Mouse (Mus musculus): ENCODE data around the gene Rassf7.
A peak's percentile ranks its signal among the peaks of the same experiment; 100 is the strongest.

Rassf7 gene

GRCm38 (mm10) chr7:141215101-141215879, at the start of gene Rassf7:
TSS of gene Rassf7 (plus strand) at chr7:141215860.
- DNase-seq (ENCODE audit: low read depth): peak; percentile 96

GRCm38 (mm10) chr7:141167901-141168517, 47.7 kb upstream of the Rassf7 start:
- DNase-seq (ENCODE audit: low read depth): no peak

GRCm38 (mm10) chr7:141168518-141168953, 47.1 kb upstream of the Rassf7 start:
- DNase-seq (ENCODE audit: low read depth): peak; percentile 78

GRCm38 (mm10) chr7:141169300-141169699, 46.4 kb upstream of the Rassf7 start:
- DNase-seq (ENCODE audit: low read depth): no peak

GRCm38 (mm10) chr7:141169866-141170265, 45.8 kb upstream of the Rassf7 start:
- no peak for DNase-seq (ENCODE audit: low read depth)

- DNase-seq (ENCODE audit: low read depth): peak; percentile 77
These were observed 43.3 kb upstream of the Rassf7 start, which contains the start of gene Rnh1 for GRCm38 (mm10) chr7:141172116-141173006. TSS of gene Rnh1 (minus strand) at chr7:141172857.

GRCm38 (mm10) chr7:141173323-141173850, 42.3 kb upstream of the Rassf7 start:
- DNase-seq (ENCODE audit: low read depth): no peak

GRCm38 (mm10) chr7:141175068-141175467, 40.6 kb upstream of the Rassf7 start:
- DNase-seq (ENCODE audit: low read depth): no peak

- peak; percentile 87 for DNase-seq (ENCODE audit: low read depth)
These were observed 39.5 kb upstream of the Rassf7 start for GRCm38 (mm10) chr7:141176173-141176572.

GRCm38 (mm10) chr7:141188194-141188593, 27.5 kb upstream of the Rassf7 start:
- no peak for DNase-seq (ENCODE audit: low read depth)

GRCm38 (mm10) chr7:141188733-141189132, 26.9 kb upstream of the Rassf7 start:
- no peak for DNase-seq (ENCODE audit: low read depth)

- no peak for DNase-seq (ENCODE audit: low read depth)
These were observed 25.4 kb upstream of the Rassf7 start for GRCm38 (mm10) chr7:141190220-141190619.

- DNase-seq (ENCODE audit: low read depth): no peak
These were observed 24.6 kb upstream of the Rassf7 start for GRCm38 (mm10) chr7:141191036-141191435.

GRCm38 (mm10) chr7:141191796-141192685, 23.6 kb upstream of the Rassf7 start:
- DNase-seq (ENCODE audit: low read depth): no peak

GRCm38 (mm10) chr7:141192776-141193347, 22.8 kb upstream of the Rassf7 start:
- no peak for DNase-seq (ENCODE audit: low read depth)

- DNase-seq (ENCODE audit: low read depth): no peak
These were observed 22.3 kb upstream of the Rassf7 start for GRCm38 (mm10) chr7:141193348-141193856.

- peak; percentile 97 for DNase-seq (ENCODE audit: low read depth)
These were observed 21.7 kb upstream of the Rassf7 start, which contains the start of the genes Hras and Lrrc56 for GRCm38 (mm10) chr7:141193948-141194347. TSS of gene Hras (minus strand) at chr7:141194005. TSS of gene Lrrc56 (plus strand) at chr7:141194157.

- no peak for DNase-seq (ENCODE audit: low read depth)
These were observed 21.3 kb upstream of the Rassf7 start for GRCm38 (mm10) chr7:141194409-141194808.

GRCm38 (mm10) chr7:141194830-141195229, 20.8 kb upstream of the Rassf7 start:
- DNase-seq (ENCODE audit: low read depth): peak; percentile 94

- DNase-seq (ENCODE audit: low read depth): no peak
These were observed 19.9 kb upstream of the Rassf7 start for GRCm38 (mm10) chr7:141195754-141196153.

All from c-Kit-positive CD71-positive TER-119-negative erythroid progenitor cells, embryonic 14.5 days (primary cell).